Mouse (Mus musculus): Measurements from ENCODE around the gene Coa7.
A peak's percentile ranks its signal among the peaks of the same experiment; 100 is the strongest.

The Coa7 gene

GRCm38 (mm10) chr4:108327730-108328484, at the start of gene Coa7:
Coa7 (plus strand) TSS chr4:108328140.
- DNase-seq (ENCODE audit: low spot score in 2 of 2), result peak; percentile 97 to 98

- no peak for DNase-seq (ENCODE audit: low spot score in 2 of 2)
Measured at GRCm38 (mm10) chr4:108300266-108300665, 27.7 kb upstream of the Coa7 start.

- peak; percentile 92 to 93 for DNase-seq (ENCODE audit: low spot score in 2 of 2)
Measured at GRCm38 (mm10) chr4:108300670-108301373, 27.1 kb upstream of the Coa7 start, which contains the start of gene Zyg11b. Zyg11b (minus strand) TSS chr4:108301096.

- DNase-seq (ENCODE audit: low spot score in 2 of 2), result no peak
Measured at GRCm38 (mm10) chr4:108302296-108302890, 25.5 kb upstream of the Coa7 start.

GRCm38 (mm10) chr4:108310706-108311105, 17.2 kb upstream of the Coa7 start:
- DNase-seq (ENCODE audit: low spot score in 2 of 2), result no peak

GRCm38 (mm10) chr4:108314041-108314440, 13.9 kb upstream of the Coa7 start:
- DNase-seq (ENCODE audit: low spot score in 2 of 2), result no peak

GRCm38 (mm10) chr4:108317656-108318605, 10.0 kb upstream of the Coa7 start:
- no peak for DNase-seq (ENCODE audit: low spot score in 2 of 2)

- no peak for DNase-seq (ENCODE audit: low spot score in 2 of 2)
Measured at GRCm38 (mm10) chr4:108318649-108319615, 9.0 kb upstream of the Coa7 start.

- no peak for DNase-seq (ENCODE audit: low spot score in 2 of 2)
Measured at GRCm38 (mm10) chr4:108319747-108320146, 8.2 kb upstream of the Coa7 start.

- no peak for DNase-seq (ENCODE audit: low spot score in 2 of 2)
Measured at GRCm38 (mm10) chr4:108320627-108321380, 7.1 kb upstream of the Coa7 start.

- DNase-seq (ENCODE audit: low spot score in 2 of 2), result no peak
Measured at GRCm38 (mm10) chr4:108323588-108323987, 4.4 kb upstream of the Coa7 start.

GRCm38 (mm10) chr4:108327071-108327579, 815 bp upstream of the Coa7 start:
- peak in 1 of 2 experiments; percentile 44 for DNase-seq (ENCODE audit: low spot score in 2 of 2)

GRCm38 (mm10) chr4:108329840-108330239, 1.9 kb downstream of the Coa7 start:
- no peak for DNase-seq (ENCODE audit: low spot score in 2 of 2)

- no peak for DNase-seq (ENCODE audit: low spot score in 2 of 2)
Measured at GRCm38 (mm10) chr4:108332041-108332440, 4.1 kb downstream of the Coa7 start.

GRCm38 (mm10) chr4:108335413-108335812, 7.5 kb downstream of the Coa7 start:
- no peak for DNase-seq (ENCODE audit: low spot score in 2 of 2)

- DNase-seq (ENCODE audit: low spot score in 2 of 2), result no peak
Measured at GRCm38 (mm10) chr4:108336765-108337164, 8.8 kb downstream of the Coa7 start.

- no peak for DNase-seq (ENCODE audit: low spot score in 2 of 2)
Measured at GRCm38 (mm10) chr4:108337817-108338216, 9.9 kb downstream of the Coa7 start.

- peak; percentile 38 to 46 for DNase-seq (ENCODE audit: low spot score in 2 of 2)
Measured at GRCm38 (mm10) chr4:108338321-108338733, 10.4 kb downstream of the Coa7 start.

GRCm38 (mm10) chr4:108338811-108339210, 10.9 kb downstream of the Coa7 start:
- DNase-seq (ENCODE audit: low spot score in 2 of 2), result peak; percentile 46

All from right cerebral cortex, postnatal 10 days (tissue).